Mouse (Mus musculus) midbrain, embryonic 15.5 days (tissue): ENCODE measurements around the gene Phlda1. TPM values are rescaled to one million over a fixed set of nuclear protein-coding genes. Genes with fewer than 3 reads are reported as not detected.

Experiments
- ATAC-seq: fragments of 200-750 bp; cut with Nextera tagmentation; replicated peaks from 2 replicates; pipeline ENCODE4 v1.8.0; 2017; ENCODE audit warnings: moderate TSS enrichment
- H3K27ac ChIP-seq: fragments of 300-500 bp; sonication (generic); 2 replicates; pipeline ENCODE4 v1.5.1; 2015; ENCODE audit warnings: mild to moderate bottlenecking, inconsistent platforms
- H3K27me3 ChIP-seq: fragments of 300-500 bp; sonication (generic); replicated peaks from 2 replicates; pipeline ENCODE4 v1.6.1; 2015; ENCODE audit warnings: inconsistent platforms
- H3K36me3 ChIP-seq: fragments of 300-500 bp; sonication (generic); replicated peaks from 2 replicates; pipeline ENCODE4 v1.6.1; 2015; ENCODE audit warnings: inconsistent platforms
- H3K4me1 ChIP-seq: fragments of 300-500 bp; sonication (generic); 2 replicates; pipeline ENCODE4 v1.6.1; 2015; ENCODE audit warnings: inconsistent platforms
- H3K4me2 ChIP-seq: fragments of 300-500 bp; sonication (generic); 2 replicates; pipeline ENCODE4 v1.6.1; 2015; ENCODE audit warnings: inconsistent platforms, mild to moderate bottlenecking, moderate library complexity
- H3K4me3 ChIP-seq: fragments of 300-500 bp; sonication (generic); 2 replicates; pipeline ENCODE4 v1.5.1; 2015; ENCODE audit warnings: mild to moderate bottlenecking, inconsistent platforms
- H3K9ac ChIP-seq: fragments of 300-500 bp; sonication (generic); 2 replicates; pipeline ENCODE4 v1.6.1; 2015; ENCODE audit warnings: mild to moderate bottlenecking, inconsistent platforms
- H3K9me3 ChIP-seq: fragments of 300-500 bp; sonication (generic); 2 replicates; pipeline ENCODE4 v1.6.1; 2016; ENCODE audit warnings: inconsistent platforms
- WGBS: fragments of 180-500 bp; shearing (Covaris S2); methylation state at CpG from one replicate; pipeline ENCODE4 v1.1.7; 2015; ENCODE audit warnings: mixed read lengths; 5-methylcytosine and 5-hydroxymethylcytosine counted together
- polyA plus RNA-seq: library from polyadenylated mRNA; unstranded; fragments of >200 nt; fragmentation: Nextera tagmentation; extraction: Ambion mirVana; gene quantifications from 2 replicates; pipeline ENCODE4 v1.2.1, GENCODE M21; 2015

Phlda1 gene
- polyA plus RNA-seq, 1 experiment from 2014 or later = 35.8 TPM

DNA sequence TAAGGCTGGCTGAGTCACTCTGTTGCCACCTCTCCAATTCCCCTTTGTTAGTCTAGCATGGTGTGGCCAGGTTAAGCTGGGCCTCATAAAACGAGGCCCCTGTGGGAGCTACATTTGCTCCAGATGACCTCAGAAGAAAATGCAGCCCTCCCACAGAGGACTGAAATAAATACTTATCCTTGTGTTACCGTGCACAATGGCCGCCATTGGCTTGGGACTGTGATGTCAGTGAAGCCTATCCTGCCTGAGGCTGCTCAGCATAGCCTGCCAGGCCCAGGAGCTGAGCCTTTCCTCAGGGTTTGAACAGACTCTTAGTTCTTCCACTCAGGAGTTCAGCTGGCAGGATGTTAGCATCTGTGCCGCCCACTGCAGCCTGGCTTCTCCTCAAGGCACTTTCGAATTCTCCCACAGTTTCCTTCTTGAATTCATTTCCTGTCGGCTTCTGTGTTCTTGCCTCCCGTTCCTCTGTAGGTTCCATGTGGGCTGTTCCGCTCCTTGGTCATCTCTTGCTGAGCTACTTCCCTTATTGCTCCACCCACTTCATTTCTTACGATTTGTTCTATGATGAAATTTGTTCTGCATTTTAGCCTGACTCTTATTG is 33.7 kb downstream of the Phlda1 start:
- peak overlapping the region; percentile 54; the same call in 1 of the 2 replicates for H3K27ac ChIP-seq
- WGBS = 41% methylated on average over 9 of the region's 9 CpGs
- H3K9me3 ChIP-seq = no peaks in the 10 kb centered on the region
- H3K27me3 ChIP-seq = no peaks in the 10 kb centered on the region
- no peak overlapping the region for H3K9ac ChIP-seq
- H3K4me1 ChIP-seq = peaks cover 5% of the 10 kb centered on the region; the same call in 1 of the 2 replicates
- no peaks in the 10 kb centered on the region for H3K36me3 ChIP-seq
- H3K4me3 ChIP-seq = no peak overlapping the region
- no peak overlapping the region for H3K4me2 ChIP-seq
- 0 out of 2 replicates have a peak, but pooled peaks have one; percentile 52 for ATAC-seq

DNA sequence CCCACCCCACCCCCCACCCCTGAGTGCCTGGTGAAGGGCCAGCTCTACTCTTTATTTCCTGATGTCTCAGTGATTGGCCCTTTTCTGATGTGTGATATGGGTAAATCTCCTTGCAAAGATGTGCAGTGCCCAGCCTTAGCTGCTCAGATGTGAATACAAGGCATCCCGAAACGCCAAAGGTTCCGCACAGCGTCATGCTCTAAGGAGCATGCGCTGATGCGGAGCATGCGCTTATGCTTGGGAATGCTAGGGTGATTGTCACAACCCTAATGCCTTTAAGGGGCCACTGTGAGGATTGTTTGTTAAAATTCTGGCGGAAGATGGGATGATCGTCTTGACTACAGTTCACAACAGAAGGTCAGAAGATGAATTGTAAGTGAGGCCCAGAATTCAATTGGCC is 34.6 kb downstream of the Phlda1 start:
- no peaks in the 10 kb centered on the region for H3K27me3 ChIP-seq
- H3K27ac ChIP-seq = no peak overlapping the region
- no peak for ATAC-seq
- no peak overlapping the region for H3K4me2 ChIP-seq
- H3K36me3 ChIP-seq = no peaks in the 10 kb centered on the region
- peaks cover 5% of the 10 kb centered on the region; the same call in 1 of the 2 replicates for H3K4me1 ChIP-seq
- no peak overlapping the region for H3K9ac ChIP-seq
- H3K4me3 ChIP-seq = no peak overlapping the region
- H3K9me3 ChIP-seq = no peaks in the 10 kb centered on the region
- WGBS = 56% methylated on average over 9 of the region's 9 CpGs

DNA sequence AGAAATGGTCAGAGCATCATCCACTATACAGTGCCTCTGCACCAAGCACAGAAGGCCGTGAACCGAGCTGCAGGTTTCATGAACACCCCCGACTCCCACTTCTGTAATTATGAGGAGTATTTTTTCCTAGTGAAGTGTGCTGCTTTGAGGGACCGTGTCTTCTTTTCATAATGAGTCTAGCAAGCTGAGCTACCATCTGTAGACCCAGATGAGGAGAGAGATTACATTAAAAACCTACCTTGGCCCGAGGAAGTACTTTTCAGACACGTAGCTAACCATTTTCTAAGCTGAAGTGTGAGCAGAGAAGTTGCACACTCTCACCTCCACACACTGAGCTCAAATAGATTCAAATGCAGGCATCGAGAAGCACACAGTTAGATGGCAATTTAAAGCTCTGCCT is 37.0 kb downstream of the Phlda1 start:
- no peak overlapping the region for H3K4me3 ChIP-seq
- H3K9me3 ChIP-seq = no peaks in the 10 kb centered on the region
- H3K27ac ChIP-seq = no peak overlapping the region
- no peak overlapping the region for H3K9ac ChIP-seq
- H3K36me3 ChIP-seq = no peaks in the 10 kb centered on the region
- peaks cover 5% of the 10 kb centered on the region; the same call in 1 of the 2 replicates for H3K4me1 ChIP-seq
- no peaks in the 10 kb centered on the region for H3K27me3 ChIP-seq
- no peak overlapping the region for H3K4me2 ChIP-seq
- 89% methylated on average over 7 of the region's 7 CpGs for WGBS
- no peak for ATAC-seq

DNA sequence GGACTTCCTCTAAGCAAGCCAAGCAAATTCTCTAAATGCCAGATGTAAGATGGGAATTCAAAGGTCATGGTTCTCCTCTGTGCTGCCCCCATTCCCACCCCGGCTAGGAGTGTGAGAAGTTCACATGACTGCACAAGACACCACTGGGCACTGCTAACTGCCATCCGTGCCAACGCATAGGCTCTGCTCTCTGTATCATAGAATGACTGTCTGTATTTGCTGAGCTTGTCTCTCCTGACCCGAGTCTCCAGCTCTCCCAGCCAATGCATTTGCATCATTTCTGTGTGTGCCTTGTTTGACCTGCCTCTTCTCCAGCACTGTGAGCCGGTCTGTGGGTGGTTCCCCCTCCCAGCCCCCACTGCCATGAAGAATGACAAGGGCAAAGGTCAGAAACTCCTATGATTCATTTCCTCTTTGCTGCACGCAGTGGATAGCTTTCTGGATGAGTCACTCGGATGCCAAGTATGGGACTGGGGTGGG is 37.7 kb downstream of the Phlda1 start:
- Histone ChIP-seq H3K4me1 (peaks cover 5% of the 10 kb centered on the region; the same call in 1 of the 2 replicates), H3K9ac (no peak overlapping the region), H3K4me2 (no peak overlapping the region), H3K27ac (no peak overlapping the region), H3K9me3 (no peaks in the 10 kb centered on the region), H3K4me3 (no peak overlapping the region), H3K27me3 (no peaks in the 10 kb centered on the region), H3K36me3 (no peaks in the 10 kb centered on the region)
- no peak for ATAC-seq
- WGBS = 46% methylated on average over 7 of the region's 7 CpGs

DNA sequence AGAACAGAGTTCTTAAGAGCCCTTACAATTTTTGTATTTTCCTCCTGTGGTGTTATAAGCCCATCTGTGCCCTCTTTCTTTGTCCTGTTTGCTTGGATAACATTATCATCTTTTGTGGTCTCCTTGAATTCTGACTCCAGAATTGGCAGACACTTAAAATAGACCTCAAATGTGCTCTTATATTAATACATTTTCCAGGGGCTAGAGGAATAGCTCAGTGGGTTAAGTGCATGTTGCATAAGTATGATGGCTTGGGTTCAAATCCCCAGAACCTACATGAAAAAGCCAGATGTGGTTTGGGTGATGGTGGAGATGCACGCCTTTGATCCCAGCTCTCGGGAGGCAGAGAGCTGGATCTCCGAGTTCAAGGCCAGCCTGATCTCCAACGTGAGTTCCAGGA is 38.2 kb downstream of the Phlda1 start:
- Histone ChIP-seq H3K4me2 (no peak overlapping the region), H3K9me3 (no peaks in the 10 kb centered on the region), H3K4me1 (peaks cover 5% of the 10 kb centered on the region; the same call in 1 of the 2 replicates), H3K4me3 (no peak overlapping the region), H3K27ac (no peak overlapping the region), H3K36me3 (no peaks in the 10 kb centered on the region), H3K27me3 (no peaks in the 10 kb centered on the region), H3K9ac (no peak overlapping the region)
- no peak for ATAC-seq
- WGBS = 85% methylated on average over 4 of the region's 4 CpGs

DNA sequence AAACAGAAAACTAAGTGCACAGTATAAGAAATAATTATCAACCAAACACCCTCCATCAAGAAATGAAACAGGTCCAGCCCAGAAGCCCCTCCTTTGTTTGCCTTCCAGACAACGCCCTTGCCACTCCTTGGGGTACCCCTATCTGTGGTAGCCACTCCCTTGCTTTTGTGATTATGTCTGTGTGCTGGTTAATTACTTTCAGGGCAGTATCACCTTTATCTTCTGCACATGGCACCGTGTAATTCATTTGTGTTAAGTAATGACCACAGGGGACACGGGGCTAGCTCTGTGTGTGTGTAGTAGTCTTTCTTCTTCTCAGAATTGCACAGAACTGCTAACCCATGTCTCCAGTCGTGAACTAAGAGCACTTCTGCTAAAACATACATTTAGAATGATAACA is 39.6 kb downstream of the Phlda1 start:
- Histone ChIP-seq H3K27ac (no peak overlapping the region), H3K36me3 (no peaks in the 10 kb centered on the region), H3K4me1 (no peaks in the 10 kb centered on the region), H3K9ac (no peak overlapping the region), H3K27me3 (no peaks in the 10 kb centered on the region), H3K4me2 (no peak overlapping the region), H3K9me3 (no peaks in the 10 kb centered on the region), H3K4me3 (no peak overlapping the region)
- 75% methylated on average over 4 of the region's 4 CpGs for WGBS
- ATAC-seq = no peak

DNA sequence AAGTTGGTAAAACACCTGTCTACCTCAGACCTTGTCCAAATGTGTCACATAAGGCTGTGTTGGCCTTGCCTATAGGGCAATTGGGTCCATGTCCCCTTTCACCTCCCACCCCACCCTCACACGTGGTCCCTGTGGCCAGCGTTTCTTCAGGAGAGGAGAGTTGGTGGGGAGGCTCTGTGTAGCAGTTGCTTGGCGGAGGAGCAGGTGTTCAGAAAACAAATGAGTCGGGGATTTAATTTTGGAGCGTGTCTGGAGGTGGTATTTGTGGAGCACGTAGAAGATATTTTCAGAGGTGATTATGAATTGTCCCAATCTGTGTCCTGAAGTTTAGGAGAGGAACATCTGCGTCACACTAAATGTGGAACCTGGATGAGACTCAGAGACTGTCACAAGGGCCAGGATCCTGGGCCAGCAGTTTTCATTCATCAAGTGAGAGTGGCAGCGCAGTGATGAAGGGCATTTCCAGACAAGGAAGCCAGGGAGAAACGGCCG is 41.8 kb downstream of the Phlda1 start:
- ATAC-seq = 0 out of 2 replicates have a peak, but pooled peaks have one; percentile 42
- 77% methylated on average over 10 of the region's 10 CpGs for WGBS
- H3K27ac ChIP-seq = no peak overlapping the region
- no peak overlapping the region for H3K4me3 ChIP-seq
- H3K4me1 ChIP-seq = no peaks in the 10 kb centered on the region
- H3K4me2 ChIP-seq = no peak overlapping the region
- no peaks in the 10 kb centered on the region for H3K9me3 ChIP-seq
- no peaks in the 10 kb centered on the region for H3K27me3 ChIP-seq
- no peaks in the 10 kb centered on the region for H3K36me3 ChIP-seq
- no peak overlapping the region for H3K9ac ChIP-seq

DNA sequence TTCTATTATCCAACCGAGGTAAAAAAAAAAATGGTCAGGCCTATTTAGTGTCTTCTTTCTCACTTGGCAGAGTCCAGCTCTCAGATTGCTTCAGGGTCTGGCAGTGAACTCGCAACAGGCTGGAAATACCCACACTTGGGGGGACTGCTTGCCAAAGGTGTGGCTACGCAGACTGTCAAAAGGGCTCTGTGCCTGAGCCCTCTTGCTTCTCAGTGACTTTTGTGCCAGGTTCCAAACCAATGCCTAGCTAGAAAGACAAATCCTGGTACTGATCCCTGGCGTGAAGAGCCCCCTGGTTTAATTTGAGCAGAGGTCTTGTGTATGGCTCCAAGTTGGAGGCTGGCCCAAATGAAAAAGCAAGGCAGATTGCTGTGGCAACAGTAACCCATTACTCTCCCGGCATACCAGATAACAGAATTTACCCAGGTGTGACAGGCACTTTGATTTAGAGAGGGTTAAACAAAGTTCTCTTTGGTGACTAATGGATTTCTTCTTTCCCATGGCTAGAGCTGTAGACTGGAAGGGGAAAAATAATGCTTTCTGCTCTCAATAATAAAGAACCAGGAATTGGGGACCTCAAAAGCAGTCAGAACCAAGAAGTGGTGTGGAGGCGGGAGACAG is 44.1 kb downstream of the Phlda1 start:
- WGBS = 74% methylated on average over 6 of the region's 6 CpGs

DNA sequence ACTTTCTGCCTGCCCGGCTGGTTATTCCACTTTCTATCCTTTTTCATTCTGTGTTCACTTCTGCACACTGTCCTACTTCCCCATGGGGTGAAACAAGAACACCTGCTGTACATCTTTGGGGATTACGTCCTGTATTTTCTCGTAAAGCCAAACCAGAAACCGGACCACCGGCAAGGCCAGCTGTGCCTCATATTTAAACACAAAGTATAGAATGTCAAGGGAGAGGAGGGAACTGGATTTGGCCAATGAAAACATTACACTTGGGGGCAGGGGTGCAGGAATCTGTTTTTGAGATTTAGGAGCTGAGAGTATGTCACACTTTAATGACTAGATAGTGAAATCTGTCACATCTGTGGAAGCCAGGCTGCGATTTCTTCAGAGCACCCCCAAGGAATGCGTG is 47.6 kb downstream of the Phlda1 start:
- Histone ChIP-seq H3K27me3 (no peaks in the 10 kb centered on the region), H3K4me2 (no peak overlapping the region), H3K4me1 (peaks cover 5% of the 10 kb centered on the region; the same call in 1 of the 2 replicates), H3K27ac (no peak overlapping the region), H3K9me3 (no peaks in the 10 kb centered on the region), H3K36me3 (no peaks in the 10 kb centered on the region), H3K4me3 (no peak overlapping the region), H3K9ac (no peak overlapping the region)
- 78% methylated on average over 7 of the region's 7 CpGs for WGBS
- ATAC-seq = no peak

More for the DNA sequence above, 44.1 kb downstream of the Phlda1 start:
- H3K4me2 ChIP-seq = no peak overlapping the region
- H3K4me1 ChIP-seq = no peaks in the 10 kb centered on the region
- no peak for ATAC-seq
- no peaks in the 10 kb centered on the region for H3K36me3 ChIP-seq
- no peak overlapping the region for H3K4me3 ChIP-seq
- no peak overlapping the region for H3K27ac ChIP-seq
- H3K27me3 ChIP-seq = no peaks in the 10 kb centered on the region
- H3K9ac ChIP-seq = no peak overlapping the region
- no peaks in the 10 kb centered on the region for H3K9me3 ChIP-seq

DNA sequence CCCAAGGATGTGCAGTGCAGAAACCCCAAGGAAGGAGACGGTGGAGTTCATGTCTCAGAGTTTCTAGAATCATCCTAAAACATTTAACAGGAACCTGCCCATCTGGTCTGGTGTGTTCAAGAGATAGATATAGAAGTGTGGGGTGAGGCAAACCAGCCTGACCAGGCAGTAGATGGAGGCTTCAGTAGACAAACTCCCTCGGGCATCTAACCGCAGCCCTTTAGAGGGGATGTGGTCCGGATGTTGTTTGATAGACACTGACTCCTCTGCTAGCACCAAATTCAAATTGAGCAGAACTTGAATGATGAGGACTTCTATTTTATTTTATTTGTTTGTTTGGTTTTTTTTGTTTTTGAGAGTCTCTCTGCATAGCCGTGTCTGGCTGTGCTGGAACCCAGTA is 48.6 kb downstream of the Phlda1 start:
- no peak overlapping the region for H3K9ac ChIP-seq
- H3K27ac ChIP-seq = no peak overlapping the region
- H3K4me1 ChIP-seq = peaks cover 12% of the 10 kb centered on the region; the same call in 1 of the 2 replicates
- ATAC-seq = no peak
- H3K27me3 ChIP-seq = no peaks in the 10 kb centered on the region
- 94% methylated on average over 5 of the region's 5 CpGs for WGBS
- H3K9me3 ChIP-seq = no peaks in the 10 kb centered on the region
- no peak overlapping the region for H3K4me3 ChIP-seq
- no peak overlapping the region for H3K4me2 ChIP-seq
- H3K36me3 ChIP-seq = no peaks in the 10 kb centered on the region

DNA sequence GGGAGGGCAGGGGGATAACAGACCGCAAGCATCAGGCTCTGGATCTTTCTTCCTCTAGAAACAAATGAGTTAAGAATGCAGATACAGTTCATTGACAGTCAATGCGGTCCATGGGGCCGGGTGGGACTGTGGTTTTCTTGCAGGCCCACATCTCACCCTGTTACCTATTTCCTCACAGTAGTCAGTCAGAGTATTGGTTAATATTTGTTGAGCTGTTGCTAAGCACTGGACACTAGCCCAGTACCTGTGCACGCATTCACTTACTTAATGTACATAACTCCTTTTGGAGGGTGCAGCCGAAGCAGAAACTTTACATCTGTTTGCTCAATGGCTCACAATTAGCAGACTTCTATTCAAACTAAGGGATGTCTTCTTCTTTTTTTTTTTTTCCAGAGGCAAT is 52.1 kb downstream of the Phlda1 start:
- no peaks in the 10 kb centered on the region for H3K36me3 ChIP-seq
- no peak overlapping the region for H3K4me3 ChIP-seq
- no peak overlapping the region for H3K27ac ChIP-seq
- ATAC-seq = no peak
- 85% methylated on average over 5 of the region's 5 CpGs for WGBS
- H3K27me3 ChIP-seq = no peaks in the 10 kb centered on the region
- peaks cover 12% of the 10 kb centered on the region; the same call in 1 of the 2 replicates for H3K4me1 ChIP-seq
- H3K9ac ChIP-seq = no peak overlapping the region
- no peaks in the 10 kb centered on the region for H3K9me3 ChIP-seq
- no peak overlapping the region for H3K4me2 ChIP-seq
